Mouse (Mus musculus): ENCODE measurements around the gene Vmn1r49.
"Not testable (repeated sequence)": the region's sequence is repeated elsewhere in the genome, so short reads cannot be mapped to it uniquely, and the experiment has no call there.

Vmn1r49 gene

GRCm38 (mm10) chr6:90078406-90078805 lies at the start of gene Vmn1r49:
Gene Vmn1r49 (minus strand): TSS chr6:90078506.
- no peak for DNase-seq (ENCODE audit: low spot score in 2 of 2)

GRCm38 (mm10) chr6:90122296-90122695 lies 44.0 kb upstream of the Vmn1r49 start, which contains the start of gene Vmn1r51:
Gene Vmn1r51 (plus strand): TSS chr6:90122596.
- not testable (repeated sequence) for DNase-seq (ENCODE audit: low spot score in 2 of 2)

GRCm38 (mm10) chr6:90101130-90101529 lies 22.8 kb upstream of the Vmn1r49 start, which contains the start of gene Vmn1r50:
Gene Vmn1r50 (plus strand): TSS chr6:90101430.
- no peak for DNase-seq (ENCODE audit: low spot score in 2 of 2)

- DNase-seq (ENCODE audit: low spot score in 2 of 2) = no peak
Measured at GRCm38 (mm10) chr6:90100566-90100965, 22.3 kb upstream of the Vmn1r49 start.

- not testable (repeated sequence) for DNase-seq (ENCODE audit: low spot score in 2 of 2)
Measured at GRCm38 (mm10) chr6:90036741-90037140, 41.6 kb downstream of the Vmn1r49 start, which contains the start of gene Vmn1r48. Gene Vmn1r48 (minus strand): TSS chr6:90036841.

Measured in frontal cortex, postnatal 14 days (tissue).